Mouse (Mus musculus) cortical plate, adult 2 months (tissue): ENCODE data around the gene Bmper. TPM values are rescaled to one million over a fixed set of nuclear protein-coding genes. Genes with fewer than 3 reads are reported as not detected.

Experiments used
- H3K27ac ChIP-seq: fragments of 200-500 bp; 2 replicates; pipeline ENCODE4 v1.5.1; 2012; ENCODE audit warnings: low read length, control low read depth, inconsistent platforms; ENCODE audit not compliant: insufficient read depth
- H3K4me1 ChIP-seq: fragments of 200-500 bp; 2 replicates; pipeline ENCODE4 v1.6.1; 2011; ENCODE audit warnings: low read length; ENCODE audit not compliant: control insufficient read depth, insufficient read depth
- H3K4me3 ChIP-seq: fragments of 200-500 bp; 2 replicates; pipeline ENCODE4 v1.5.1; 2011; ENCODE audit warnings: mild to moderate bottlenecking, low read length, control low read depth; ENCODE audit not compliant: insufficient read depth
- CTCF ChIP-seq: fragments of 200-500 bp; IDR thresholded peaks from 2 replicates; pipeline ENCODE4 v1.5.1; 2011; ENCODE audit warnings: mild to moderate bottlenecking, control low read depth, low read length; ENCODE audit not compliant: insufficient read depth; ENCODE audit errors: extremely low read depth
- POLR2A ChIP-seq: fragments of 200-500 bp; IDR thresholded peaks from 2 replicates; pipeline ENCODE4 v1.6.1; 2011; ENCODE audit warnings: mild to moderate bottlenecking, low read length, control low read depth; ENCODE audit not compliant: insufficient read depth; ENCODE audit errors: extremely low read depth
- polyA plus RNA-seq: library from polyadenylated mRNA; depleted of rRNA; stranded (reverse); fragments of >200 nt; gene quantifications from 2 replicates; pipeline ENCODE4 v1.2.3, GENCODE M21; 2012

Gene Bmper
- polyA plus RNA-seq, 1 experiment, result 5.9 TPM

- no peak for TF ChIP-seq CTCF
- no peak for TF ChIP-seq POLR2A
- Histone ChIP-seq H3K4me1 (no peaks in the 10 kb centered on the region), H3K27ac (no peak overlapping the region), H3K4me3 (no peak overlapping the region)
These were observed 70.7 kb downstream of the Bmper start for GRCm38 (mm10) chr9:23293574-23293973.

GRCm38 (mm10) chr9:23295569-23295968 lies 72.7 kb downstream of the Bmper start:
- H3K27ac ChIP-seq, result no peak overlapping the region

GRCm38 (mm10) chr9:23297491-23298170 lies 74.8 kb downstream of the Bmper start:
- Histone ChIP-seq H3K4me1 (no peaks in the 10 kb centered on the region), H3K4me3 (no peak overlapping the region), H3K27ac (no peak overlapping the region)
- TF ChIP-seq POLR2A, result no peak
- no peak for TF ChIP-seq CTCF

More at GRCm38 (mm10) chr9:23295569-23295968, 72.7 kb downstream of the Bmper start:
- H3K4me1 ChIP-seq, result no peaks in the 10 kb centered on the region
- H3K4me3 ChIP-seq, result no peak overlapping the region
- no peak for TF ChIP-seq CTCF
- TF ChIP-seq POLR2A, result no peak

GRCm38 (mm10) chr9:23300376-23300775 lies 77.5 kb downstream of the Bmper start:
- TF ChIP-seq CTCF (no peak), POLR2A (no peak)
- no peak overlapping the region for H3K4me3 ChIP-seq

GRCm38 (mm10) chr9:23305681-23306080 lies 82.8 kb downstream of the Bmper start:
- no peak overlapping the region for H3K27ac ChIP-seq
- no peak overlapping the region for H3K4me3 ChIP-seq
- no peak for TF ChIP-seq POLR2A
- TF ChIP-seq CTCF, result no peak
- no peaks in the 10 kb centered on the region for H3K4me1 ChIP-seq

More at GRCm38 (mm10) chr9:23300376-23300775, 77.5 kb downstream of the Bmper start:
- no peaks in the 10 kb centered on the region for H3K4me1 ChIP-seq
- H3K27ac ChIP-seq, result no peak overlapping the region

GRCm38 (mm10) chr9:23306226-23306625 lies 83.3 kb downstream of the Bmper start:
- no peaks in the 10 kb centered on the region for H3K4me1 ChIP-seq
- no peak overlapping the region for H3K4me3 ChIP-seq
- TF ChIP-seq POLR2A, result no peak
- TF ChIP-seq CTCF, result no peak
- H3K27ac ChIP-seq, result no peak overlapping the region

GRCm38 (mm10) chr9:23307835-23308234 lies 85.0 kb downstream of the Bmper start:
- no peak overlapping the region for H3K27ac ChIP-seq
- H3K4me3 ChIP-seq, result no peak overlapping the region
- no peak for TF ChIP-seq CTCF
- 0 out of 2 replicates have a peak, but pooled peaks cover 1% of the 10 kb centered on the region for H3K4me1 ChIP-seq

- Histone ChIP-seq H3K4me3 (no peak overlapping the region), H3K27ac (no peak overlapping the region), H3K4me1 (0 out of 2 replicates have a peak, but pooled peaks cover 1% of the 10 kb centered on the region)
- TF ChIP-seq POLR2A (no peak), CTCF (no peak)
These were observed 88.1 kb downstream of the Bmper start for GRCm38 (mm10) chr9:23310953-23311352.

GRCm38 (mm10) chr9:23311956-23312355 lies 89.1 kb downstream of the Bmper start:
- H3K4me1 ChIP-seq, result 0 out of 2 replicates have a peak, but pooled peaks cover 1% of the 10 kb centered on the region
- no peak overlapping the region for H3K4me3 ChIP-seq
- no peak overlapping the region for H3K27ac ChIP-seq
- TF ChIP-seq CTCF (no peak), POLR2A (no peak)

GRCm38 (mm10) chr9:23312877-23313276 lies 90.0 kb downstream of the Bmper start:
- no peak for TF ChIP-seq CTCF
- TF ChIP-seq POLR2A, result no peak
- H3K4me3 ChIP-seq, result no peak overlapping the region
- H3K4me1 ChIP-seq, result 0 out of 2 replicates have a peak, but pooled peaks cover 1% of the 10 kb centered on the region
- H3K27ac ChIP-seq, result no peak overlapping the region
